Mouse (Mus musculus): ENCODE data around the gene Ccdc182. TPM values are rescaled to one million over a fixed set of nuclear protein-coding genes. Genes with fewer than 3 reads are reported as not detected.

Gene Ccdc182
- polyA plus RNA-seq, 1 experiment from 2014 or later, result 0.40 TPM

DNA sequence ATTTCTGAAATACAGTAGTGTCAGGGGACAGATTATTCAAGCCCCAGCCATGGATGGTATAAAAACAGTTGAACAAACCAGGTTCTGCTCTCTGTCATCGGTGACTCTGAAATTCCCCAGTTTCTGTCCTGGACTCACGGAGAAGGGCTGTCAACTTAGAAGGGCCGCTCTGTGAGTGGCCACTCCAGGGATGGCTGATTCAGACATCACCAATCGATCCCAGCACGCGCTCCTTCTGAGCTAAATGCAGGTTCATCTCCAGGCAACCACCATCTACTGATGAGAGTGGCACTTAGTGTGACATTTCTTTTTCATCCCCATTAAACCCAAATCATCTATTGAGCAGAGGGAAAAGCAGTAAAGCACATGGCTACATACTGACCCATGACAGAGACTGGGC is 7.8 kb downstream of the Ccdc182 start:
- H3K27ac ChIP-seq, result no peak overlapping the region
- H3K27me3 ChIP-seq, result peaks cover 8% of the 10 kb centered on the region; the same call in 1 of the 2 replicates
- no peak overlapping the region for H3K9ac ChIP-seq (replicated peaks)
- no peaks in the 10 kb centered on the region for H3K4me1 ChIP-seq (replicated peaks)
- H3K36me3 ChIP-seq, result no peaks in the 10 kb centered on the region
- H3K9me3 ChIP-seq, result no peaks in the 10 kb centered on the region
- ATAC-seq (ENCODE audit: insufficient number of reproducible peaks, insufficient read depth, low FRiP score, low TSS enrichment, low read depth), result no peak
- H3K4me2 ChIP-seq, result no peak overlapping the region
- H3K4me3 ChIP-seq (replicated peaks), result no peak overlapping the region
- 48% methylated on average over 6 of the region's 6 CpGs for WGBS

DNA sequence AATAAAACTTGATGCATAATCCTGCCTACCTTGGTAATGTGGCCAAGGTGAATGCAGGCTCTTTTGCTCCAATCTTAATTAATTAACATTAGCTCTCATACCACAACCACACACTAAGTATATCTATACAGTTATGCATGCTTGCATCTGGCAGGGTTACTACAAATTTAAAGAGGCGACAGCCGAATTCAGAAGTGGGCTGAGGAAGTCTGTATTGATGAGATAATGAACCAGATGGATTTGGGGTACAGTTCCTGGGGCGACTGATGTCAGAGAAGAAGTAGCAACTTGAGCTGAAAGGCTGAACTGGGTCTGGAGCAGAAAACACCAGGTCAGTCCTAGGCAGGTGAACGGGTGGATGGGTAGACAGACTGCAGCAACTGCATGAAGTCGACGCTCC is 11.9 kb downstream of the Ccdc182 start:
- H3K4me2 ChIP-seq, result no peak overlapping the region
- H3K9me3 ChIP-seq, result no peaks in the 10 kb centered on the region
- H3K27ac ChIP-seq, result no peak overlapping the region
- peaks cover 15% of the 10 kb centered on the region for H3K4me1 ChIP-seq (replicated peaks)
- no peak for ATAC-seq (ENCODE audit: insufficient number of reproducible peaks, insufficient read depth, low FRiP score, low TSS enrichment, low read depth)
- no peak overlapping the region for H3K4me3 ChIP-seq (replicated peaks)
- no peak overlapping the region for H3K9ac ChIP-seq (replicated peaks)
- 88% methylated on average over 6 of the region's 6 CpGs for WGBS
- H3K36me3 ChIP-seq, result no peaks in the 10 kb centered on the region
- peaks cover 9% of the 10 kb centered on the region; the same call in 1 of the 2 replicates for H3K27me3 ChIP-seq

DNA sequence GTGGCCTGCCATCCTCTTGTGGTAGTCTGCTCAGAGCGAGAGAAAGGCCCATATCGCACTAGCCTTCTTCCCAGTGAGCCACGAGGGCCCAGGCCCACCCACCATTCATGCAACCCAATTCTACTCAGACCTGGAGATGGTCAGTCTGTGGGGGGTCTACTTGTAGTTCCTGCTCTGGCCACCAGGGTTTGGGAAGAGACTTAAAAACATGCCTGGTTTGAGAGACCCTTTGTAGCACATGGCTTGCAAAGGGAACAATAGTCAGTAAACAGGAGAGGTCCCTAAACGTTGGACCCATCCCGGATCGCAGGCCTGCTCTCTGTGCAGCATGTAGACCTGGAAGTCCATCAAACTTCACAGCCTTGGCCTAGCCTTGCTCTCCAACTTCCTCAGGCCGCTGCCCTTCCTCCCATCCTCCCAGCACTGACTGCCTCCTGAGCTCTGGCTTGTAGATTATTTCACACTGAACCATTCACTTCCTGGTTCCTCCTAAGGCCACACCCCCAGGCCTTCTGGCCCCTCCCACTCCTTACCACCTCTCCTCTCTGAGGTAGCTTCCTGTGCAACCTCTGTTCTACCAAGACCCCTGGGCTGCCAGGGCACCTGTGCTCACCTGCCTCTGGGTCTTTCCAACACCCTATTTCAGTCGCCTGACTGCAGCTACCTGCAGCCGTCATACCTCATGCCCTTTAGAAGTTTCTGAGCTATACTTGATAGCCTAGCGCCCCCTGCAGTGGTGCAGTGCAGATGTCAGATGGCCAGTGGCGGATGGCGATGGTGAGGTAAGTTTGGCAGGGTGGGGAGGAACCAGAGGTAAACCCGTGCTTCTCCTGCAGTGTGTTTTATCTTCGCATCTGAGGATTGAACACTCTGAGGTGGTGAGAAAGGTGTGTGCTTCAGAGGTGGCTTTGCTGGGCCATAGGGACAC is 14.0 kb downstream of the Ccdc182 start:
- Histone ChIP-seq H3K4me1 (replicated peaks) (peaks cover 15% of the 10 kb centered on the region), H3K4me2 (no peak overlapping the region), H3K27ac (no peak overlapping the region), H3K36me3 (no peaks in the 10 kb centered on the region), H3K27me3 (peaks cover 21% of the 10 kb centered on the region; the same call in 1 of the 2 replicates), H3K9ac (replicated peaks) (no peak overlapping the region), H3K9me3 (no peaks in the 10 kb centered on the region), H3K4me3 (replicated peaks) (no peak overlapping the region)
- 0 out of 2 replicates have a peak, but pooled peaks have one; percentile 48 for ATAC-seq (ENCODE audit: insufficient number of reproducible peaks, insufficient read depth, low FRiP score, low TSS enrichment, low read depth)
- WGBS, result 79% methylated on average over 14 of the region's 14 CpGs

DNA sequence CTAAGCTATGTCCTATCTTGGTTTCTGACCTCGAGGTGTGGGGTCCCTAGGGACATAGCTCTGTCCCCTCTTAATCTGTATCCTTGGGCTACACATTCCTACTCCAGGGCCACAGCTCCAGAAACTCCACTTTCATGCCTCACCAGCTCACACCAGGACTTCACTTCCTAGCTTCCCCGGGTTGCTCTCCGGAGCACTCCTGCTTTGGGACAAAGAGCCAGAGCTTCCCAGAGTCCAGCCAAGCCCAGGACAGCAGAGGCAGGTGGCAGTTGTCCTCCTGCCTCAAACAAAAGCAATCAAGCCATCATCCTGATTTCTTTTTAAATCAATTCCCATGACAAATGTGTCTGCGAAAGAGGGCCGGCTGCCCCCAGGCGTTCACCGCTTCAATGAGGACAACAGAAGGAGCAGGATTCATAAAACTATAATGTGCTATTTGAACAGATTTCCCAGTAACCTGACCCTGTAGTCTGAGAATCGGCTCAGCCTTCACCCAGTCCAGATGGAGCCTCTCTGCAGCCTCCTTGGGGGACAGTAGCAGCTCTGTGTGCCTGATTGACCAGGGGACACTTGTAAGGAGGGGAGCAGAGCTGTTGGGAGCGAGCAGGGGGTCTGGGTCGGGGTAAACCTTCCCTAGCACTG is 15.3 kb downstream of the Ccdc182 start:
- no peaks in the 10 kb centered on the region for H3K9me3 ChIP-seq
- H3K27me3 ChIP-seq, result peaks cover 21% of the 10 kb centered on the region; the same call in 1 of the 2 replicates
- no peaks in the 10 kb centered on the region for H3K36me3 ChIP-seq
- no peak overlapping the region for H3K4me2 ChIP-seq
- H3K4me3 ChIP-seq (replicated peaks), result no peak overlapping the region
- no peak for ATAC-seq (ENCODE audit: insufficient number of reproducible peaks, insufficient read depth, low FRiP score, low TSS enrichment, low read depth)
- WGBS, result 48% methylated on average over 10 of the region's 10 CpGs
- no peak overlapping the region for H3K9ac ChIP-seq (replicated peaks)
- peaks cover 15% of the 10 kb centered on the region for H3K4me1 ChIP-seq (replicated peaks)
- no peak overlapping the region for H3K27ac ChIP-seq

DNA sequence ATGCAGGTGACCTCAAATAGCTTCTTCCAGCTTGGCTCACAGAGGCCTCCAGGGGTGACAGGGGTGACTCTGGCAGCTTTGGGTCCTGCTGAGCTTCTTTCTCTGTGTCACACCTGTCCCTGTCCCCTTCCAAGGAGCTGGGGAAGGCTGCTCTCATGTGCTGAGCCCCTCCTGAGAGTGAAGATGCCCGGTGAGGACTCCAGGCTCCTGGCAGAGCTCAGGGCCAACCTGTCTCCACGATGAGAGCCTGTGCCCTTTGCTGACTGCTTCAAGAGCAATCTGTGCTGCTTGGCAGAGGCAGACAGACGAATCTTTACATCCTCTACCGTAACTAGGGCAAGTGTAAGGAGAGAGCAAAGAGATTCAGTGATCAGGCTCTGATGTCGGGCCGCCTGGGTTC is 16.9 kb downstream of the Ccdc182 start:
- Histone ChIP-seq H3K27me3 (peaks cover 21% of the 10 kb centered on the region; the same call in 1 of the 2 replicates), H3K4me3 (replicated peaks) (no peak overlapping the region), H3K9me3 (no peaks in the 10 kb centered on the region), H3K4me1 (replicated peaks) (peaks cover 15% of the 10 kb centered on the region), H3K36me3 (no peaks in the 10 kb centered on the region), H3K9ac (replicated peaks) (no peak overlapping the region), H3K27ac (no peak overlapping the region), H3K4me2 (no peak overlapping the region)
- ATAC-seq (ENCODE audit: insufficient number of reproducible peaks, insufficient read depth, low FRiP score, low TSS enrichment, low read depth), result no peak
- 54% methylated on average over 6 of the region's 6 CpGs for WGBS

DNA sequence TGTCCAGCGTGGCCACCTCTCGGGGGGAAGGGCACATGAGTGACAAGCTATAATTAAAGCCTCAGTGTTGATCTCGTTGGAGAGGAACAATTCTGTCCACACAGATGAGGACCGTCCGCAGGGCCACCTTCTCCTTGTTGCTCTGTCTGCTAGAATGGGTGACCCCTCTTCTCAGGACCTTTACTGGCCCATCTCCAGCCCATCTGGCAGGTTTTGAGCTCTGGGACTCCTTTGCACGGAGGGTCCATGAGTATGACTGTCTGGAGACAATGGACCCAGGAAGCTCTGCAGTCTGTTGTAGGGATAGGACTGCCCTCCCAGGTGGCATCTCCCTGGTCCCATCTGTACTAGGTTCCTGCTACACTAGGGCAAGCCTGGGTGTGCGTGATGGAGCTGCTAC is 17.7 kb downstream of the Ccdc182 start:
- no peak overlapping the region for H3K4me3 ChIP-seq (replicated peaks)
- no peak for ATAC-seq (ENCODE audit: insufficient number of reproducible peaks, insufficient read depth, low FRiP score, low TSS enrichment, low read depth)
- H3K9me3 ChIP-seq, result no peaks in the 10 kb centered on the region
- no peak overlapping the region for H3K4me2 ChIP-seq
- peaks cover 21% of the 10 kb centered on the region; the same call in 1 of the 2 replicates for H3K27me3 ChIP-seq
- no peaks in the 10 kb centered on the region for H3K36me3 ChIP-seq
- H3K27ac ChIP-seq, result no peak overlapping the region
- peaks cover 15% of the 10 kb centered on the region for H3K4me1 ChIP-seq (replicated peaks)
- WGBS, result 73% methylated on average over 7 of the region's 7 CpGs
- no peak overlapping the region for H3K9ac ChIP-seq (replicated peaks)

DNA sequence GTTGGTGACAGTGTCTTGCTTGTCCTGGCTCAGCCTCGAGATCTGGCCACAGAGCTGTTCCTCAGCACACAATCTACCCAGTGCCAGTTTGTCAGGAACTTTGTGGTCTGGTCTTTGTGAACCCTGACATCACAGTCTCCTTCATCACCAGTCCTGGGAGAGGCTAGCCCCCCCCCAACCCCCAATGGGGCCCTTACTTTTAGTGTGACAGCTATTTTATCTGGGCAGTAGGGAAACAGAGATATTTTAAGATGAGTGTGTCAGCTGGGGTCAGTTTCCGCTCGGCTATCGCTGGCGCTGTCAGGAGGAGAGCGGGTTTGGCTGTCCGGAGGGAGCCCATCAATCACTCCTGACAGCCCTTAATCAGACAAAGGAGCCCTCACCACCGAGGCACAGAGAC is 19.7 kb downstream of the Ccdc182 start:
- Histone ChIP-seq H3K4me3 (replicated peaks) (no peak overlapping the region), H3K9me3 (no peaks in the 10 kb centered on the region), H3K9ac (replicated peaks) (no peak overlapping the region), H3K4me2 (no peak overlapping the region), H3K27ac (no peak overlapping the region), H3K4me1 (replicated peaks) (peaks cover 15% of the 10 kb centered on the region), H3K27me3 (peaks cover 21% of the 10 kb centered on the region; the same call in 1 of the 2 replicates), H3K36me3 (no peaks in the 10 kb centered on the region)
- WGBS, result 12% methylated on average over 8 of the region's 8 CpGs
- ATAC-seq (ENCODE audit: insufficient number of reproducible peaks, insufficient read depth, low FRiP score, low TSS enrichment, low read depth), result no peak

DNA sequence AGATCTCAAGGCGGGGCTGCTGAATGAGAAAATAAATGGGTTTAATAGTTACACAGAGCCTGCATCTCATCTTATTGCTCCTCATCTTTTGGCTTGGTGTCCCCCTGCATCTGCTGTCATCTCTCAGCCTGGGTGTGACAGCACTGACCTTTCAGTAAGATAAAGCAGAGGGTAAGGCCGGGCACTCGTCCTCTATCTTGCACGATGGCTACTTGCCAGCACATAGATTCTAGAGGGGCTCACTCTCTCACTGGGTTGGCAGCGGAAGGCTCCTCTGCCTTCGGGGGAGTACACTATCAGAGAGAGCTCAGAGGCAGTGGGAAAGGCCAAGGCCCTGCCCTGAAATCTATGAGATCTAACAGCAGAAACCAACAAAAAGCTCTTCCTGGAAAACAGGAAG is 20.6 kb downstream of the Ccdc182 start:
- Histone ChIP-seq H3K9me3 (no peaks in the 10 kb centered on the region), H3K4me1 (replicated peaks) (peaks cover 9% of the 10 kb centered on the region), H3K27me3 (peaks cover 21% of the 10 kb centered on the region; the same call in 1 of the 2 replicates), H3K9ac (replicated peaks) (no peak overlapping the region), H3K36me3 (no peaks in the 10 kb centered on the region), H3K27ac (no peak overlapping the region), H3K4me3 (replicated peaks) (no peak overlapping the region), H3K4me2 (no peak overlapping the region)
- no peak for ATAC-seq (ENCODE audit: insufficient number of reproducible peaks, insufficient read depth, low FRiP score, low TSS enrichment, low read depth)
- 69% methylated on average over 6 of the region's 6 CpGs for WGBS

DNA sequence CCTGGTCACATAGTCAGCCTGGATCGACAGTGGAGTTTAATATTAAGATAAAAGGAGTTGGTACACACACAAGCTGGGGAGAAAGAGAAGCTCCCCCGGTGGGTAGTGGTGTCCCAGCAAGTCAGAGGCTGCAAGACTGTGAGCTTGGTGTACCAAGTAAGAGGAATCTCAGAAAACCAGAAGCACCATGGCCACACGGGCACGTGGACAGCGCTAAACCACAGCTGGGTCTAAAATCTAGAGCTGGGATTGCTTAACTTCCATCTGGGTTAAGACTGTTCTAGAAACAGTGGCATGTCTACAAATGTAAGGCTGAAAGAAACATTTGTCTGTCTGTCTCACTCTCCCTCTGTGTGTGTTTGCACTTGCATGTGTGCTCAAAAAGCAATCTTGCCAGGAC is 21.5 kb downstream of the Ccdc182 start:
- no peak overlapping the region for H3K4me2 ChIP-seq
- H3K4me3 ChIP-seq (replicated peaks), result no peak overlapping the region
- H3K36me3 ChIP-seq, result no peaks in the 10 kb centered on the region
- no peaks in the 10 kb centered on the region for H3K9me3 ChIP-seq
- WGBS, result 79% methylated on average over 5 of the region's 5 CpGs
- no peaks in the 10 kb centered on the region; the same call in none of the 2 replicates for H3K4me1 ChIP-seq (replicated peaks)
- H3K27me3 ChIP-seq, result peaks cover 15% of the 10 kb centered on the region; the same call in 1 of the 2 replicates
- H3K9ac ChIP-seq (replicated peaks), result no peak overlapping the region
- no peak overlapping the region for H3K27ac ChIP-seq
- no peak for ATAC-seq (ENCODE audit: insufficient number of reproducible peaks, insufficient read depth, low FRiP score, low TSS enrichment, low read depth)

DNA sequence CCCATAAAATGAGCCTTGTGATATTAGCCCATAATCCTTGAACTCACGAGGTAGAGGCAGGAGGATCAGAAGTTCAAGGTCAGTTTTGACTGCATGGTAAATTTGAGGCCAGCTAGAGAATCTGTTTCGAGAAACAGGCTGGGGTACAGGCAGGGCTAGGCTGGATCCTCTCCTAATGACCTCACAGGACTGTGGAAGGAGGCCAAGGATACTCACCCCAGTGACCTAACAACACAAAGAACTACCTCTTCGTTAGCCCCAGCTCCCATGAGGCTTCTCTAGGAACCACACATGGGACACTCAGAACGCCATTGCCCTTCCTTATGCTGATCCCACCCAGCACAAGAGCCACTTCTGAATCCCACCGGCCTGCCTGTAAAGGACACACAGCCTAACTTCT is 25.0 kb downstream of the Ccdc182 start:
- H3K4me2 ChIP-seq, result no peak overlapping the region
- H3K9me3 ChIP-seq, result 0 out of 2 replicates have a peak, but pooled peaks cover 6% of the 10 kb centered on the region
- H3K9ac ChIP-seq (replicated peaks), result no peak overlapping the region
- no peaks in the 10 kb centered on the region for H3K4me1 ChIP-seq (replicated peaks)
- H3K36me3 ChIP-seq, result no peaks in the 10 kb centered on the region
- no peak for ATAC-seq (ENCODE audit: insufficient number of reproducible peaks, insufficient read depth, low FRiP score, low TSS enrichment, low read depth)
- no peak overlapping the region for H3K27ac ChIP-seq
- WGBS, result 76% methylated on average over 5 of the region's 5 CpGs
- no peak overlapping the region for H3K4me3 ChIP-seq (replicated peaks)
- H3K27me3 ChIP-seq, result no peaks in the 10 kb centered on the region; the same call in 1 of the 2 replicates

DNA sequence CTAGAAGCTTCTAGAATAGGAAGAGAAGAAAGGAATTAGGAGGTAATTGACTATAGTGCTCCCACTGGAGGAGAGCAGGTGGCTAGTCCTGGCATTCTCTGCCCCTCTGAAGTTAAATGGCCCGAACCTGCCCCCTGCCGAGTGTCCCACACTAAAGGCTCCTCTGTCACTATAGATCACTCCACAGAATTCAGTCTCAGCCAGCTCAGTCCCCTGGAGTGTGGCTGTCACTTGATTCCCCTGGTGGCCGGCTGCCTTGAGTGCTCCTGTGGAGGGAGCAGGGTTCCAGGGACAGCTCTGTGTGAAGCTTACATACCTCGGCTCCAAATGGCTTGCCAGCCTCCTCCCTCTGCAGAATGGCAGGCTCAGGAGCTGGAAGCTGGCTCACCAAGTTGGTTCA is 33.2 kb downstream of the Ccdc182 start:
- no peak overlapping the region for H3K27ac ChIP-seq

More for the DNA sequence above, 33.2 kb downstream of the Ccdc182 start:
- H3K4me2 ChIP-seq, result no peak overlapping the region
- H3K4me1 ChIP-seq (replicated peaks), result peaks cover 27% of the 10 kb centered on the region
- H3K27me3 ChIP-seq, result 0 out of 2 replicates have a peak, but pooled peaks cover 3% of the 10 kb centered on the region
- ATAC-seq (ENCODE audit: insufficient number of reproducible peaks, insufficient read depth, low FRiP score, low TSS enrichment, low read depth), result no peak
- 5% methylated on average over 4 of the region's 4 CpGs for WGBS
- H3K4me3 ChIP-seq (replicated peaks), result no peak overlapping the region
- H3K9ac ChIP-seq (replicated peaks), result no peak overlapping the region
- 0 out of 2 replicates have a peak, but pooled peaks cover 3% of the 10 kb centered on the region for H3K9me3 ChIP-seq
- no peaks in the 10 kb centered on the region for H3K36me3 ChIP-seq
